Mouse (Mus musculus): ENCODE data around the gene Nav2.

- TF ChIP-seq CTCF (IDR thresholded peaks at IDR 0.05) (peak; percentile 76), POLR2A (IDR thresholded peaks at IDR 0.05; ENCODE audit: insufficient read depth, low read depth, low read length) (no peak)
Observed at GRCm38 (mm10) chr7:49456148-49456547, 547.6 kb downstream of the Nav2 start.

All from heart, adult 2 months (tissue).